Mouse (Mus musculus) stomach, postnatal 0 days (tissue): ENCODE data around the gene Myh7b.

Experiments used
- CTCF ChIP-seq: IDR thresholded peaks from 2 replicates; pipeline ENCODE4 v1.5.1; 2016; ENCODE audit warnings: antibody characterized with exemption, low read depth, mild to moderate bottlenecking, moderate library complexity
- EP300 ChIP-seq: optimal IDR thresholded peaks from 2 replicates; pipeline ENCODE3; 2016; ENCODE audit warnings: antibody characterized with exemption

GRCm38 (mm10) chr2:155683821-155684220 lies 72.8 kb downstream of the Myh7b start:
- TF ChIP-seq CTCF (no peak), EP300 (no peak)
